Mouse (Mus musculus) stomach, embryonic 16.5 days (tissue): Measurements from ENCODE around the gene Tmem108. TPM values are rescaled to one million over a fixed set of nuclear protein-coding genes. Genes with fewer than 3 reads are reported as not detected.

Source experiments
- ATAC-seq: fragments of 200-750 bp; cut with Nextera tagmentation; 2 replicates; pipeline ENCODE4 v1.8.0; 2017; ENCODE audit warnings: moderate number of reproducible peaks, moderate TSS enrichment; ENCODE audit not compliant: insufficient read depth, low FRiP score
- H3K27ac ChIP-seq: fragments of 300-500 bp; sonication (generic); 2 replicates; pipeline ENCODE4 v1.5.1; 2014; ENCODE audit warnings: low read length
- H3K27me3 ChIP-seq: fragments of 300-500 bp; sonication (generic); 2 replicates; pipeline ENCODE4 v1.6.1; 2014; ENCODE audit warnings: low read length, control low read depth, mixed read lengths; ENCODE audit not compliant: control insufficient read depth, insufficient read depth
- H3K36me3 ChIP-seq: fragments of 300-500 bp; sonication (generic); 2 replicates; pipeline ENCODE4 v1.6.1; 2014; ENCODE audit warnings: low read length; ENCODE audit not compliant: control insufficient read depth, insufficient read depth
- H3K4me1 ChIP-seq: fragments of 300-500 bp; sonication (generic); 2 replicates; pipeline ENCODE4 v1.6.1; 2014; ENCODE audit warnings: low read length, control low read depth, mixed read lengths; ENCODE audit not compliant: control insufficient read depth, insufficient read depth
- H3K4me2 ChIP-seq: fragments of 300-500 bp; sonication (generic); 2 replicates; pipeline ENCODE4 v1.6.1; 2014; ENCODE audit warnings: low read depth, low read length, mixed read lengths
- H3K4me3 ChIP-seq: fragments of 300-500 bp; sonication (generic); replicated peaks from 2 replicates; pipeline ENCODE4 v1.5.1; 2014; ENCODE audit warnings: mild to moderate bottlenecking, low read length
- H3K9ac ChIP-seq: fragments of 300-500 bp; sonication (generic); 2 replicates; pipeline ENCODE4 v1.6.1; 2014; ENCODE audit warnings: low read length
- H3K9me3 ChIP-seq: fragments of 300-500 bp; sonication (generic); replicated peaks from 2 replicates; pipeline ENCODE4 v1.6.1; 2016; ENCODE audit warnings: low read length, control low read depth; ENCODE audit not compliant: control insufficient read depth
- WGBS: fragments of 180-500 bp; shearing (Covaris S2); extraction: QIAGEN DNeasy Blood & Tissue Kit; methylation state at CpG from one replicate; pipeline ENCODE4 v1.1.7; 2014; 5-methylcytosine and 5-hydroxymethylcytosine counted together
- polyA plus RNA-seq: library from polyadenylated mRNA; unstranded; fragments of >200 nt; fragmentation: Nextera tagmentation; extraction: Ambion mirVana; gene quantifications from 2 replicates; pipeline ENCODE4 v1.2.1, GENCODE M21; 2015

Gene Tmem108
- polyA plus RNA-seq, 1 experiment from 2014 or later: 10.3 TPM

GRCm38 (mm10) chr9:103469516-103469915, 292.1 kb downstream of the Tmem108 start:
- Histone ChIP-seq H3K27ac (no peak overlapping the region), H3K27me3 (no peaks in the 10 kb centered on the region), H3K9me3 (no peaks in the 10 kb centered on the region), H3K36me3 (no peaks in the 10 kb centered on the region), H3K4me2 (no peak overlapping the region), H3K4me1 (no peaks in the 10 kb centered on the region), H3K4me3 (no peak overlapping the region), H3K9ac (no peak overlapping the region)
- no peak for ATAC-seq
- WGBS: 70% methylated on average over 5 of the region's 5 CpGs

DNA sequence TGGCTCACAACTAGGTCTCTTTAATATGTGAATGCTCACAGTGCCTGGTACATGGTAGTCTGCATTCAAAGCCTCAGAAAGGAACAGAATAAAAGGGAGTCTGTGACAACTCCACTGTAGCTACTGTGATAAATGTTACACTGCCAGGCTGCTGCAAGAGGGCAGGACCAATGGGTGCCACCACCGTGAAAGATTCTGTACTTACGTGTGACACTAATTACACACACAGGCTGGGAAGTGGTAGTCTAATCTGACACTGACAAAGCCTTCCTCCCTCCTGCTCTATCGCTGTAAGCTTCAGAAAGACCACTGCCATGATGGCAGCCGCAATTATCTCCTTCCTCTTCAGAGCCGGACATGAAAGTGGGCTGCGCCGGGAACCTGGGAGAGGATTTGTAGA, 292.7 kb downstream of the Tmem108 start:
- no peaks in the 10 kb centered on the region for H3K27me3 ChIP-seq
- no peaks in the 10 kb centered on the region for H3K36me3 ChIP-seq
- no peak overlapping the region for H3K9ac ChIP-seq
- 81% methylated on average over 7 of the region's 7 CpGs for WGBS
- H3K9me3 ChIP-seq: no peaks in the 10 kb centered on the region
- H3K27ac ChIP-seq: no peak overlapping the region
- no peak overlapping the region for H3K4me2 ChIP-seq
- H3K4me1 ChIP-seq: no peaks in the 10 kb centered on the region
- no peak for ATAC-seq
- no peak overlapping the region for H3K4me3 ChIP-seq

DNA sequence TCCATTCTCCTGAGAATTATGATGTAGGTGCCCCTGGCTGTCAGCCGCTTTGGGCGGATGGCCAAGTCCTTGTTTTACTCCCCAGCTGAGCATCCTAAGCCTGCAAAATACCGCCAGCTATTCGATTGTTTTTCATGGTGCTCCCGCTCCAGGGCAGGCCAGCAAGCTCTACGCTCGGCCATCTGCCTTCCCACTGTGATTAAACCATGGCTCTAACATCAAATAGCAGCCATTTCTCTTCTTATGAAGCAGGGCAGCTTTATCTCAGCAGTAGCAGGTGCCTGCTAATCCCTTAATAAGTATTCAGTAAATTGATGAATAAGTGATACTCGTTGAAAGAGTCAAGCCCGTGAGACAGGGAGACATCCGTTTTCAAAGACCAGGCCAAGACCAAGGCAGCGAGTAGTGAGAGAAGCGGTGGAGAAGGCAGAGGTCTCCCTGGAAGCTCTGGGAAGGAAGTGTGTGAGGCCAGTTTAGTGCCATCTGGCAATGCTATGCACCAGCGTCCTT, 295.9 kb downstream of the Tmem108 start:
- Histone ChIP-seq H3K4me1 (no peaks in the 10 kb centered on the region), H3K36me3 (no peaks in the 10 kb centered on the region)

DNA sequence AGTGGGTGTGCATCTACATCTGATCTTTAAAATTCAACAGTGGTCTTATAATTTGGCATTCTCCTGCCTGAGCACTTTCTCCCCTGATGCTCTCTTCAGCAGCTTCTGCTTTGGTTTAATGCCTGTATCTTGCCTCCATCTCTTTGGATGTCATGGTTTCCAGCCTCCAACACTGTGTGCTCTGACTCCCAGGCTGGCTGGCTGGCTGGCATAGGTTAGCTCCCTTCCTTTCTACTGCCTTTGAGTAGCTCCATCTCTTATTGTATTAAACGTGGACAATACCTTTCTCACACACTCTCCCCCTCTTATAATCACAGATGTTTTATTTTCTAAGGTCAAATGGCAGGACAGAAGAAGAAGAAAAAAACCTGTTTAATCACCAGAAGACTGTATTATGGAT, 296.3 kb downstream of the Tmem108 start:
- no peaks in the 10 kb centered on the region for H3K4me1 ChIP-seq
- H3K4me3 ChIP-seq: no peak overlapping the region
- H3K4me2 ChIP-seq: no peak overlapping the region
- no peak for ATAC-seq
- H3K9ac ChIP-seq: no peak overlapping the region
- H3K9me3 ChIP-seq: 0 out of 2 replicates have a peak, but pooled peaks cover 5% of the 10 kb centered on the region
- no peaks in the 10 kb centered on the region for H3K27me3 ChIP-seq
- WGBS: 36% methylated on average over 1 of the region's 1 CpGs
- H3K27ac ChIP-seq: no peak overlapping the region
- H3K36me3 ChIP-seq: no peaks in the 10 kb centered on the region

More for the DNA sequence above, 295.9 kb downstream of the Tmem108 start:
- H3K27ac ChIP-seq: no peak overlapping the region
- H3K9ac ChIP-seq: no peak overlapping the region
- no peaks in the 10 kb centered on the region for H3K27me3 ChIP-seq
- 60% methylated on average over 13 of the region's 13 CpGs for WGBS
- H3K9me3 ChIP-seq: 0 out of 2 replicates have a peak, but pooled peaks cover 5% of the 10 kb centered on the region
- H3K4me2 ChIP-seq: no peak overlapping the region
- H3K4me3 ChIP-seq: no peak overlapping the region
- no peak for ATAC-seq

DNA sequence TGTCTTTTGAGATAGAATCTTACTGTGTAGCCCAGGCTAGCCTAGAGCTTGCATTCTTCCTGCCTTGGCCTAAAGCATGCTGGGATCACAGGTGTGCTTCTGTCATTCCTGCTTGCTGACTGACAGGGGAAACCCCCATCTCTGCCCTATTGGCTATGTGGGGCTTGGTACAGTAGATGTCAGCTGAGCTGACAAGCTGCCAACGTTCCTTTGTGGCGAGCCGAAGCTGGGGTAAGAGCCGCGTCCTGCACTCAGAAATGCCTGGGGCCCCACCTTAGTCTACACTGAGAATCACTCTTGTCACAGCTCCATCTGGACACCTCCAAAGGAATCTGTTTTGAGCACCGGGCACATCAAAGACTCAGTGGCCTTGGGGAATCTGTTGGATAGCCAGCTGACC, 297.8 kb downstream of the Tmem108 start:
- WGBS: 73% methylated on average over 6 of the region's 6 CpGs
- Histone ChIP-seq H3K9ac (no peak overlapping the region), H3K4me2 (no peak overlapping the region), H3K4me3 (no peak overlapping the region), H3K4me1 (no peaks in the 10 kb centered on the region), H3K27ac (no peak overlapping the region), H3K27me3 (no peaks in the 10 kb centered on the region), H3K36me3 (no peaks in the 10 kb centered on the region), H3K9me3 (0 out of 2 replicates have a peak, but pooled peaks cover 5% of the 10 kb centered on the region)
- no peak for ATAC-seq

DNA sequence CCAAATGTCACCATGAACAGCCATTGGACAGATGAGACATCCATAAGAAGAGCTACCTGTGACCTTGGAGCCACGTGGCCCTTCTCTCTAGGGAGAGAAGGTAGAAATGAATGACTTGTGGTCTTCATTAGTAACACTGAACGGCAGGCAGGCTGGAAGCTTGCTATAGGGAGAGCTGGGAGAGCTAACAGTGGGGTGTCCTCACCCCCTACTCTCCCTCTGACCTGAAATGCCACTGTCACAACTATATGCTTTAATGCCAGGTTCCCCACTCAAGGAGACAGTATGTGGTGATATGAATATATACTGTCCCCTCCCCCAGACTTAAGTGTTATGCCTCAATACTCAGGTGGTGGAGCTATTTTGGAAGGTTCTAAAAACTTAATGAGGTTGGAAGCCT, 301.8 kb downstream of the Tmem108 start:
- Histone ChIP-seq H3K4me1 (no peaks in the 10 kb centered on the region), H3K27me3 (no peaks in the 10 kb centered on the region), H3K27ac (no peak overlapping the region), H3K36me3 (no peaks in the 10 kb centered on the region), H3K4me2 (no peak overlapping the region), H3K9me3 (0 out of 2 replicates have a peak, but pooled peaks cover 5% of the 10 kb centered on the region), H3K9ac (no peak overlapping the region), H3K4me3 (no peak overlapping the region)
- ATAC-seq: no peak
- WGBS: 54% methylated on average over 2 of the region's 2 CpGs

- WGBS: 83% methylated on average over 1 of the region's 1 CpGs
- no peak for ATAC-seq
- Histone ChIP-seq H3K36me3 (no peaks in the 10 kb centered on the region), H3K9me3 (0 out of 2 replicates have a peak, but pooled peaks cover 5% of the 10 kb centered on the region), H3K4me2 (no peak overlapping the region), H3K4me1 (no peaks in the 10 kb centered on the region), H3K27me3 (no peaks in the 10 kb centered on the region), H3K4me3 (no peak overlapping the region), H3K27ac (no peak overlapping the region), H3K9ac (no peak overlapping the region)
Observed at GRCm38 (mm10) chr9:103459307-103459706, 302.3 kb downstream of the Tmem108 start.

GRCm38 (mm10) chr9:103449651-103450050, 312.0 kb downstream of the Tmem108 start:
- ATAC-seq: no peak
- H3K4me3 ChIP-seq: no peak overlapping the region
- WGBS: 71% methylated on average over 6 of the region's 6 CpGs
- H3K9ac ChIP-seq: no peak overlapping the region
- H3K4me2 ChIP-seq: no peak overlapping the region
- H3K9me3 ChIP-seq: peaks cover 3% of the 10 kb centered on the region; the same call in 1 of the 2 replicates
- no peaks in the 10 kb centered on the region for H3K36me3 ChIP-seq
- H3K27ac ChIP-seq: no peak overlapping the region
- H3K4me1 ChIP-seq: no peaks in the 10 kb centered on the region
- no peaks in the 10 kb centered on the region for H3K27me3 ChIP-seq

- no peaks in the 10 kb centered on the region for H3K36me3 ChIP-seq
- H3K9me3 ChIP-seq: peaks cover 5% of the 10 kb centered on the region; the same call in 1 of the 2 replicates
- H3K4me1 ChIP-seq: no peaks in the 10 kb centered on the region
- no peaks in the 10 kb centered on the region for H3K27me3 ChIP-seq
- no peak for ATAC-seq
- WGBS: 74% methylated on average over 7 of the region's 7 CpGs
- H3K4me3 ChIP-seq: no peak overlapping the region
- H3K4me2 ChIP-seq: no peak overlapping the region
- no peak overlapping the region for H3K27ac ChIP-seq
- H3K9ac ChIP-seq: no peak overlapping the region
Observed at GRCm38 (mm10) chr9:103449092-103449491, 312.5 kb downstream of the Tmem108 start.
